Mouse (Mus musculus) ES-Bruce4 (cell line): ENCODE measurements at regions not wholly inside any gene's neighbourhood (a gene's known extent, or its start where the extent isn't known, plus 50 kb on each side); places are given as distances from the start of the nearest gene placed in this dataset.

Source experiments
- CTCF ChIP-seq: IDR thresholded peaks from one replicate; pipeline ENCODE4 v1.8.1; 2011; ENCODE audit warnings: low read depth, low read length
- POLR2A ChIP-seq: IDR thresholded peaks from one replicate; pipeline ENCODE4 v1.8.1; 2011; ENCODE audit warnings: low read length; ENCODE audit not compliant: insufficient read depth

DNA sequence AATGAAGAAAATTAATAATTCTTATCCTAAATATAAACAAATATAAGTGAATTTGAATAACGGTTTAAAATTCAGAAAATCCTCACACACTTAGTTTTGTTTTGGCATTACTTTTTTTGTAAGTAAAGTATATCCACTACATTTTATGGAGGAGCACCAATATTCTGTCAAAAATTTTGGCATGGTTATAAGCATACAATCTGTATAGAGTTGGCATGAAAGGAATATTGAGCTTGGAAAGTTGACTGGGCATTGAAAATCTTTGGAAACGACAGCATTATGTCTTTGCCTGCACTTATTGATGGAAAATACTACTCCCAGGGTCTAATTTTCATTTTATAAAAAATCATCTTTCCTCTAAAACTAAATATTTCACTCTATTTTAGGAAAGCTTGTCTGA is 952.5 kb upstream of the Pot1a start:
- TF ChIP-seq CTCF (no peak), POLR2A (no peak)
